Mouse (Mus musculus): ENCODE results near the gene Mst1. TPM values are rescaled to one million over a fixed set of nuclear protein-coding genes. Genes with fewer than 3 reads are reported as not detected.

The Mst1 gene
- 0.73 and 0.81 TPM in 2 replicates for polyA plus RNA-seq (2016; fragmentation: Nextera tagmentation; extraction: Ambion mirVana)

- DNase-seq (ENCODE audit: extremely low spot score, low spot score): no peak
- Histone ChIP-seq H3K27ac (peak within 1 kb of the TSS; percentile 88), H3K9me3 (no peaks in the 10 kb centered on the region), H3K27me3 (ENCODE audit: poor library complexity, severe bottlenecking) (peaks cover 47% of the 10 kb centered on the region), H3K4me1 (peaks cover 53% of the 10 kb centered on the region), H3K36me3 (replicated peaks) (peaks cover 20% of the 10 kb centered on the region), H3K4me3 (peak within 1 kb of the TSS; percentile 67)
- whole genome bisulfite sequencing: 76% methylated on average over 5 of the region's 5 CpGs
Measured at GRCm38 (mm10) chr9:108080168-108080567, at the start of gene Mst1. TSS of gene Mst1 (plus strand) at chr9:108080436.

GRCm38 (mm10) chr9:108032126-108032525 lies 48.1 kb upstream of the Mst1 start:
- H3K27me3 ChIP-seq (ENCODE audit: poor library complexity, severe bottlenecking): no peaks in the 10 kb centered on the region
- WGBS: 92% methylated on average over 5 of the region's 5 CpGs
- peaks cover 6% of the 10 kb centered on the region; the same call in 1 of the 2 replicates for H3K9me3 ChIP-seq
- no peak overlapping the region for H3K4me3 ChIP-seq
- no peak overlapping the region for H3K27ac ChIP-seq
- no peak for DNase-seq (ENCODE audit: extremely low spot score, low spot score)
- peaks cover 89% of the 10 kb centered on the region for H3K36me3 ChIP-seq (replicated peaks)
- H3K4me1 ChIP-seq: no peaks in the 10 kb centered on the region

GRCm38 (mm10) chr9:108035331-108036156 lies 44.7 kb upstream of the Mst1 start:
- WGBS: 95% methylated on average over 2 of the region's 2 CpGs
- no peaks in the 10 kb centered on the region for H3K27me3 ChIP-seq (ENCODE audit: poor library complexity, severe bottlenecking)
- no peaks in the 10 kb centered on the region for H3K9me3 ChIP-seq
- no peak overlapping the region for H3K4me3 ChIP-seq
- no peak overlapping the region for H3K27ac ChIP-seq
- H3K4me1 ChIP-seq: no peaks in the 10 kb centered on the region
- no peak for DNase-seq (ENCODE audit: extremely low spot score, low spot score)
- H3K36me3 ChIP-seq (replicated peaks): peaks cover 89% of the 10 kb centered on the region

GRCm38 (mm10) chr9:108044751-108045492 lies 35.3 kb upstream of the Mst1 start:
- Histone ChIP-seq H3K36me3 (replicated peaks) (peaks cover 68% of the 10 kb centered on the region), H3K4me1 (peaks cover 20% of the 10 kb centered on the region), H3K9me3 (no peaks in the 10 kb centered on the region), H3K27ac (no peak overlapping the region), H3K4me3 (no peak overlapping the region), H3K27me3 (ENCODE audit: poor library complexity, severe bottlenecking) (no peaks in the 10 kb centered on the region)
- DNase-seq (ENCODE audit: extremely low spot score, low spot score): no peak
- 96% methylated on average over 8 of the region's 8 CpGs for WGBS

- DNase-seq (ENCODE audit: extremely low spot score, low spot score): no peak
- Histone ChIP-seq H3K36me3 (replicated peaks) (peaks cover 67% of the 10 kb centered on the region), H3K4me1 (peaks cover 24% of the 10 kb centered on the region), H3K27me3 (ENCODE audit: poor library complexity, severe bottlenecking) (no peaks in the 10 kb centered on the region), H3K27ac (no peak overlapping the region), H3K9me3 (no peaks in the 10 kb centered on the region), H3K4me3 (no peak overlapping the region)
- WGBS: 94% methylated on average over 4 of the region's 4 CpGs
Measured at GRCm38 (mm10) chr9:108046582-108046981, 33.7 kb upstream of the Mst1 start.

- WGBS: 53% methylated on average over 17 of the region's 17 CpGs
- DNase-seq (ENCODE audit: extremely low spot score, low spot score): no peak
- H3K4me3 ChIP-seq: peak overlapping the region; percentile 60
- H3K4me1 ChIP-seq: peaks cover 31% of the 10 kb centered on the region
- H3K36me3 ChIP-seq (replicated peaks): peaks cover 63% of the 10 kb centered on the region
- peak overlapping the region; percentile 81 for H3K27ac ChIP-seq
- H3K9me3 ChIP-seq: no peaks in the 10 kb centered on the region
- no peaks in the 10 kb centered on the region for H3K27me3 ChIP-seq (ENCODE audit: poor library complexity, severe bottlenecking)
Measured at GRCm38 (mm10) chr9:108047601-108048565, 32.4 kb upstream of the Mst1 start.

- DNase-seq (ENCODE audit: extremely low spot score, low spot score): no peak
- Histone ChIP-seq H3K36me3 (replicated peaks) (peaks cover 60% of the 10 kb centered on the region), H3K9me3 (no peaks in the 10 kb centered on the region), H3K27ac (peak overlapping the region; percentile 81), H3K27me3 (ENCODE audit: poor library complexity, severe bottlenecking) (no peaks in the 10 kb centered on the region), H3K4me3 (peak overlapping the region; percentile 60), H3K4me1 (peaks cover 38% of the 10 kb centered on the region)
- 2% methylated on average over 19 of the region's 19 CpGs for WGBS
Measured at GRCm38 (mm10) chr9:108048566-108048955, 31.7 kb upstream of the Mst1 start.

GRCm38 (mm10) chr9:108049016-108049455 lies 31.2 kb upstream of the Mst1 start, which contains the start of gene Gmppb:
TSS of gene Gmppb (plus strand) at chr9:108049242.
- Histone ChIP-seq H3K27ac (peak within 1 kb of the TSS; percentile 81), H3K36me3 (replicated peaks) (peaks cover 64% of the 10 kb centered on the region)

GRCm38 (mm10) chr9:108049561-108050251 lies 30.5 kb upstream of the Mst1 start:
- Histone ChIP-seq H3K27me3 (ENCODE audit: poor library complexity, severe bottlenecking) (no peaks in the 10 kb centered on the region), H3K9me3 (no peaks in the 10 kb centered on the region), H3K4me3 (peak overlapping the region; percentile 60), H3K4me1 (peaks cover 38% of the 10 kb centered on the region), H3K27ac (peak overlapping the region; percentile 81), H3K36me3 (replicated peaks) (peaks cover 66% of the 10 kb centered on the region)
- 44% methylated on average over 15 of the region's 15 CpGs for WGBS
- no peak for DNase-seq (ENCODE audit: extremely low spot score, low spot score)

More at GRCm38 (mm10) chr9:108049016-108049455, 31.2 kb upstream of the Mst1 start, which contains the start of gene Gmppb:
- WGBS: under 1% methylated on average over 35 of the region's 39 CpGs
- H3K4me1 ChIP-seq: peaks cover 38% of the 10 kb centered on the region
- H3K9me3 ChIP-seq: no peaks in the 10 kb centered on the region
- H3K4me3 ChIP-seq: peak within 1 kb of the TSS; percentile 60
- H3K27me3 ChIP-seq (ENCODE audit: poor library complexity, severe bottlenecking): no peaks in the 10 kb centered on the region
- DNase-seq (ENCODE audit: extremely low spot score, low spot score): peak; percentile 95

- WGBS: 93% methylated on average over 15 of the region's 15 CpGs
- Histone ChIP-seq H3K27me3 (ENCODE audit: poor library complexity, severe bottlenecking) (no peaks in the 10 kb centered on the region), H3K4me3 (peak overlapping the region; percentile 2; the same call in 1 of the 2 replicates), H3K36me3 (replicated peaks) (peaks cover 66% of the 10 kb centered on the region), H3K4me1 (peaks cover 38% of the 10 kb centered on the region), H3K9me3 (no peaks in the 10 kb centered on the region), H3K27ac (no peak overlapping the region)
- no peak for DNase-seq (ENCODE audit: extremely low spot score, low spot score)
Measured at GRCm38 (mm10) chr9:108051184-108051930, 28.9 kb upstream of the Mst1 start.

- H3K27ac ChIP-seq: no peak overlapping the region
- H3K36me3 ChIP-seq (replicated peaks): peaks cover 66% of the 10 kb centered on the region
- no peak for DNase-seq (ENCODE audit: extremely low spot score, low spot score)
- no peaks in the 10 kb centered on the region for H3K9me3 ChIP-seq
- H3K4me3 ChIP-seq: peak overlapping the region; percentile 2; the same call in 1 of the 2 replicates
- H3K27me3 ChIP-seq (ENCODE audit: poor library complexity, severe bottlenecking): no peaks in the 10 kb centered on the region
- WGBS: 86% methylated on average over 4 of the region's 4 CpGs
- H3K4me1 ChIP-seq: peaks cover 38% of the 10 kb centered on the region
Measured at GRCm38 (mm10) chr9:108051931-108052220, 28.4 kb upstream of the Mst1 start.
